12 mouse cellular contexts compared by ENCODE assay signal in the genomic region with DNA sequence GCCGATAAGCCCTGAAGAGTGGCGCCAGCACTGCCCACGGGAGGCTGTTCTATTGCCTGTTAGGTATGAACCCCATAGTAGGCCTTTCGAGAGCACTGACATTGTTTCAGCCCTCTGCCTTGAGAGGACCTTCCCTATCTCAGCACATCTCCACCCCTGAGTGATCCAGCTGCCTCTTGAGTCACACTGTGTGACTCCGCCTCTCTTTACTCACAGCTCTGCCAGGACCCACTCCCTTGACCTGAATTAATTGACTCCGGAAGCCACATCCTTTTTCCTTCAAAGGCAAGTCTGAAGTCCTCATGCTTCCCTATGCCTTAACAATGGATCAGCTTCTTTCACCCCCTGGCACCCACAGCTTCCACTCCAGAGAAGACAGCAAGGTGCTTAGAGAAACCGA. TPM values are rescaled to one million over a fixed set of nuclear protein-coding genes. Genes with fewer than 3 reads are reported as not detected.
A peak's percentile ranks its signal among the peaks of the same experiment; 100 is the strongest.
DNase-seq lines count a peak whose midpoint lies in the region; ATAC-seq and TF ChIP-seq lines count a peak whose summit lies in the region.
"Had no signal": no experiment of that assay in that cellular context is flagged by ENCODE, and none has a peak within 500 bp of the region (broad histone marks: within the 10 kb centered on the region; RNA-seq: fewer than 3 reads in every experiment).

No protein-coding gene starts in this region.

- H3K27ac ChIP-seq in kidney, embryonic 15.5 days, result peak overlapping the region; percentile 64
- H3K27ac ChIP-seq in small intestine, adult 2 months (ENCODE audit: insufficient read depth, low read depth, low read length), result peak overlapping the region; percentile 91
- H3K27ac ChIP-seq in heart, embryonic 12.5 days (ENCODE audit: poor library complexity, severe bottlenecking), result no peak overlapping the region
- H3K27ac ChIP-seq: embryonic facial prominence, embryonic 13.5 days had no signal

- no peak for ATAC-seq in kidney, embryonic 15.5 days (replicated peaks; ENCODE audit: low FRiP score)
- ATAC-seq in heart, embryonic 12.5 days (ENCODE audit: insufficient number of reproducible peaks, low FRiP score), result no peak
- ATAC-seq: midbrain, embryonic 16.5 days had no signal

- peaks cover 37% of the 10 kb centered on the region for H3K4me1 ChIP-seq in kidney, embryonic 15.5 days
- peaks cover 32% of the 10 kb centered on the region; the same call in 1 of the 2 replicates for H3K4me1 ChIP-seq in small intestine, adult 2 months (ENCODE audit: control insufficient read depth, insufficient read depth, insufficient read length, low read length)
- H3K4me1 ChIP-seq in heart, embryonic 12.5 days (replicated peaks), result peaks cover 13% of the 10 kb centered on the region; the same call in 1 of the 2 replicates

- WGBS in kidney, embryonic 15.5 days, result 60% methylated on average over 7 of the region's 7 CpGs
- 28% methylated on average over 7 of the region's 7 CpGs for WGBS in small intestine, adult 2 months
- 56% methylated on average over 7 of the region's 7 CpGs for WGBS in heart, embryonic 12.5 days

- H3K4me2 ChIP-seq in kidney, embryonic 15.5 days, result peak overlapping the region; percentile 12; the same call in 1 of the 2 replicates
- H3K4me2 ChIP-seq in heart, embryonic 12.5 days, result no peak overlapping the region
- H3K4me2 ChIP-seq: embryonic facial prominence, embryonic 13.5 days had no signal

- no peak overlapping the region for H3K4me3 ChIP-seq in kidney, embryonic 15.5 days (replicated peaks)
- no peak overlapping the region for H3K4me3 ChIP-seq in small intestine, adult 2 months (ENCODE audit: low read depth, low read length)
- no peak overlapping the region for H3K4me3 ChIP-seq in heart, embryonic 12.5 days
- H3K4me3 ChIP-seq: embryonic facial prominence, embryonic 13.5 days had no signal

- no peaks in the 10 kb centered on the region for H3K27me3 ChIP-seq in kidney, embryonic 15.5 days
- no peaks in the 10 kb centered on the region for H3K27me3 ChIP-seq in small intestine, adult 2 months (ENCODE audit: control insufficient read depth, insufficient read depth, low read length)
- no peaks in the 10 kb centered on the region for H3K27me3 ChIP-seq in heart, embryonic 12.5 days (replicated peaks)

- H3K9ac ChIP-seq in kidney, embryonic 15.5 days, result no peak overlapping the region
- no peak overlapping the region for H3K9ac ChIP-seq in heart, embryonic 12.5 days
- H3K9ac ChIP-seq: embryonic facial prominence, embryonic 13.5 days had no signal

- peaks cover 10% of the 10 kb centered on the region for H3K36me3 ChIP-seq in kidney, embryonic 15.5 days
- no peaks in the 10 kb centered on the region for H3K36me3 ChIP-seq in small intestine, adult 2 months (ENCODE audit: control insufficient read depth, insufficient read depth, low read length)
- 0 out of 2 replicates have a peak, but pooled peaks cover 3% of the 10 kb centered on the region for H3K36me3 ChIP-seq in heart, embryonic 12.5 days

- no peaks in the 10 kb centered on the region for H3K9me3 ChIP-seq in kidney, embryonic 15.5 days (replicated peaks)
- H3K9me3 ChIP-seq in heart, embryonic 12.5 days (replicated peaks), result no peaks in the 10 kb centered on the region
- H3K9me3 ChIP-seq: embryonic facial prominence, embryonic 13.5 days; G1E had no signal

- no peak for TF ChIP-seq CTCF in small intestine, adult 2 months (IDR thresholded peaks at IDR 0.05; ENCODE audit: extremely low read depth, insufficient read length, insufficient replicate concordance, low read depth, low read length)

- peak; percentile 61 for DNase-seq in kidney, adult 11 months
- no peak for DNase-seq in kidney, adult 18-20 months
- DNase-seq in NIH3T3 (ENCODE audit: low read depth), result peak; percentile 50
- no peak for DNase-seq in spleen, adult 18-20 months
- no peak for DNase-seq in natural killer cell, adult 2 months (ENCODE audit: low spot score in 2 of 2)
- DNase-seq: left cerebral cortex, postnatal 4 days had no signal

- no peak for TF ChIP-seq POLR2A in small intestine, adult 2 months (IDR thresholded peaks at IDR 0.05; ENCODE audit: low read depth, low read length)

RNA-seq across cellular contexts. Expression of a gene that starts 4.6 kb away (rescaled TPM):
- polyA plus RNA-seq in kidney, embryonic 15.5 days (2015; fragmentation: Nextera tagmentation; extraction: Ambion mirVana), result 5.0 and 5.7 TPM in 2 replicates
- 9.5 and 23.6 TPM in 2 replicates for polyA plus RNA-seq in small intestine, adult 2 months (2012; rRNA removed)
- polyA plus RNA-seq in heart, embryonic 12.5 days (2016; fragmentation: Nextera tagmentation; extraction: Ambion mirVana), result 4.0 and 4.8 TPM in 2 replicates

RNA-seq across cellular contexts. Expression of a gene that starts 55.5 kb away (rescaled TPM):
- polyA plus RNA-seq in kidney, embryonic 15.5 days (2015; fragmentation: Nextera tagmentation; extraction: Ambion mirVana), result 54.8 and 55.4 TPM in 2 replicates
- polyA plus RNA-seq in small intestine, adult 2 months (2012; rRNA removed), result 0.65 and 1.6 TPM in 2 replicates
- polyA plus RNA-seq in heart, embryonic 12.5 days (2016; fragmentation: Nextera tagmentation; extraction: Ambion mirVana), result 34.6 and 37.0 TPM in 2 replicates

Comparison
In these comparisons a context has a peak if more than half of its experiments do, and no peak if none do; other contexts are left out.
1. DNase-seq: peak in kidney, adult 11 months (single experiment) and NIH3T3 (single experiment); none in kidney, adult 18-20 months (single experiment), spleen, adult 18-20 months (0 of 2) and natural killer cell, adult 2 months (0 of 2).
2. RNA of a gene that starts 55.5 kb away (polyA plus RNA-seq): 54.8 to 55.4 TPM in kidney, embryonic 15.5 days and 34.6 to 37.0 TPM in heart, embryonic 12.5 days; 0.65 to 1.6 TPM in small intestine, adult 2 months; every median in the first group is over 10 times any median in the second.